Mouse (Mus musculus) stomach, adult 2 months (tissue): ENCODE data around the gene Pramel5. TPM values are rescaled to one million over a fixed set of nuclear protein-coding genes. Genes with fewer than 3 reads are reported as not detected.

Experiments used
- polyA plus RNA-seq: library from polyadenylated mRNA; depleted of rRNA; stranded (reverse); fragments of >200 nt; gene quantifications from 2 replicates; pipeline ENCODE4 v1.2.3, GENCODE M21; 2012; rRNA removed

Gene Pramel5
- not detected in 2 replicates for polyA plus RNA-seq

DNA sequence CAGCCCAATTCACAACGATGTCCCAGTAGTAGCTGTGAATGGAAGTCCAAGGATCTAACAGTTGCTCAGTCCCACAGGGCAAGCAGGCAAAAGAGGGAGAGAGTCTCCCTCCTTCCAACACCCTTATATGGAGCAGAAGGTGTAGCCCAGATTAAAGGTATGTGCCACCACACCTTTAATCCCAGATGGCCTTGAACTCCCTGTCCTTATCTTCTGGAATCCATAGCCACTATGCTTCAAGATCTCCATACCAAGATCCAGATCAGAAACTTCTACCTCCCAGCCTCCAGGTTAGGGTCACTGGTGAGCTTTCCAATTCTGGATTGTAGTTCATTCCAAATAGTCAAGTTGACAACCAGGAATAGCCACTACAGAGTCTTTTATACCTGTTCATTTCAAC, at the start of gene Pramel5:
Gene Pramel5, minus strand, starts transcription at position 101 of the 400 bp plus-strand sequence.

DNA sequence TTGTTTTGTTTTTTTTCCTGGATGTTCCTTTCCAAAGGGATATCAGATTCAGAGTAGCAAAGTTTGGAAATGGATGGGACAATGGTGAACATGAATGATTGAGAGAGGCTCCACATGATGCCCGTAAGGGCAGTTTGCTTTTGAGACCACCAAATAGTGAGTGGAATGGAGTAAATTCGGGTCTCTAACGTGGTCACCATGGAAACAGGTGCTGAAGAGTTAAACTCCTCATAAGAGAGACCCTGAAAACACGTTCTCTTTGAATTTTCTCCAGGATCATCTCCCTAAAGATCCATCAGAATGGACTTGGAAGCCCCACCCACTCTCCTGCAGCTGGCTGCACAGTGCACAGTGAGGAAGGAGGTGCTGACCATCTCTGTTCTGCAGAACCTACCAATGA, 49.7 kb upstream of the Pramel5 start, which contains the start of gene Gm13128:
Gene Gm13128, plus strand, starts transcription at position 301 of the 400 bp plus-strand sequence.

Other genes starting within 250 kb of the Pramel5 start
- not detected in 2 replicates for gene Pramel4, start 221.4 kb downstream of the Pramel5 start, polyA plus RNA-seq
- not detected in 2 replicates for gene Gm13102, start 174.0 kb downstream of the Pramel5 start, polyA plus RNA-seq
- not detected in 2 replicates for gene Oog3, start 117.8 kb downstream of the Pramel5 start, polyA plus RNA-seq
- gene Oog2, start 89.8 kb downstream of the Pramel5 start, polyA plus RNA-seq: not detected in 2 replicates
- gene C87977, start 67.2 kb downstream of the Pramel5 start, polyA plus RNA-seq: not detected in 2 replicates
- not detected in 2 replicates for gene Gm13128, start 49.8 kb upstream of the Pramel5 start, polyA plus RNA-seq
- gene Gm13119, start 77.5 kb upstream of the Pramel5 start, polyA plus RNA-seq: not detected in 2 replicates
- not detected in 2 replicates for gene Pramef20, start 97.4 kb upstream of the Pramel5 start, polyA plus RNA-seq
- 0.04 and 0.08 TPM in 2 replicates for gene Pramef12, start 128.0 kb upstream of the Pramel5 start, polyA plus RNA-seq
- not detected in 2 replicates for gene 1700012P22Rik, start 158.3 kb upstream of the Pramel5 start, polyA plus RNA-seq
- not detected in 2 replicates for gene Gm9944, start 172.8 kb upstream of the Pramel5 start, polyA plus RNA-seq
- 0.04 and 0.10 TPM in 2 replicates for gene Aadacl3, start 183.3 kb upstream of the Pramel5 start, polyA plus RNA-seq
- gene 9430007A20Rik, start 239.3 kb upstream of the Pramel5 start, polyA plus RNA-seq: not detected in 2 replicates